Mouse (Mus musculus) kidney, adult 2 months (tissue): ENCODE measurements around the gene Slc4a8.

ENCODE experiments used
- CTCF ChIP-seq: fragments of 200-500 bp; conservative IDR thresholded peaks from 2 replicates; pipeline ENCODE4 v1.5.1; 2011; ENCODE audit warnings: low read depth, mild to moderate bottlenecking, control low read depth, low read length, moderate library complexity, mixed read lengths; ENCODE audit not compliant: insufficient read depth, insufficient read length
- POLR2A ChIP-seq: fragments of 200-500 bp; IDR thresholded peaks from one replicate; pipeline ENCODE4 v1.6.1; 2011; ENCODE audit warnings: low read depth, low read length, control low read depth

GRCm38 (mm10) chr15:100732580-100732979 lies 29.0 kb upstream of the Slc4a8 start:
- TF ChIP-seq CTCF, result no peak
- TF ChIP-seq POLR2A, result no peak
